Mouse (Mus musculus) midbrain, embryonic 15.5 days (tissue): ENCODE measurements at regions not wholly inside any gene's neighbourhood (a gene's known extent, or its start where the extent isn't known, plus 50 kb on each side); places are given as distances from the start of the nearest gene placed in this dataset.

ENCODE experiments used
- ATAC-seq: fragments of 200-750 bp; cut with Nextera tagmentation; replicated peaks from 2 replicates; pipeline ENCODE4 v1.8.0; 2017; ENCODE audit warnings: moderate TSS enrichment
- H3K27ac ChIP-seq: fragments of 300-500 bp; sonication (generic); 2 replicates; pipeline ENCODE4 v1.5.1; 2015; ENCODE audit warnings: mild to moderate bottlenecking, inconsistent platforms
- H3K27me3 ChIP-seq: fragments of 300-500 bp; sonication (generic); replicated peaks from 2 replicates; pipeline ENCODE4 v1.6.1; 2015; ENCODE audit warnings: inconsistent platforms
- H3K36me3 ChIP-seq: fragments of 300-500 bp; sonication (generic); replicated peaks from 2 replicates; pipeline ENCODE4 v1.6.1; 2015; ENCODE audit warnings: inconsistent platforms
- H3K4me1 ChIP-seq: fragments of 300-500 bp; sonication (generic); 2 replicates; pipeline ENCODE4 v1.6.1; 2015; ENCODE audit warnings: inconsistent platforms
- H3K4me2 ChIP-seq: fragments of 300-500 bp; sonication (generic); 2 replicates; pipeline ENCODE4 v1.6.1; 2015; ENCODE audit warnings: inconsistent platforms, mild to moderate bottlenecking, moderate library complexity
- H3K4me3 ChIP-seq: fragments of 300-500 bp; sonication (generic); 2 replicates; pipeline ENCODE4 v1.5.1; 2015; ENCODE audit warnings: mild to moderate bottlenecking, inconsistent platforms
- H3K9ac ChIP-seq: fragments of 300-500 bp; sonication (generic); 2 replicates; pipeline ENCODE4 v1.6.1; 2015; ENCODE audit warnings: mild to moderate bottlenecking, inconsistent platforms
- H3K9me3 ChIP-seq: fragments of 300-500 bp; sonication (generic); 2 replicates; pipeline ENCODE4 v1.6.1; 2016; ENCODE audit warnings: inconsistent platforms
- WGBS: fragments of 180-500 bp; shearing (Covaris S2); methylation state at CpG from one replicate; pipeline ENCODE4 v1.1.7; 2015; ENCODE audit warnings: mixed read lengths; 5-methylcytosine and 5-hydroxymethylcytosine counted together

DNA sequence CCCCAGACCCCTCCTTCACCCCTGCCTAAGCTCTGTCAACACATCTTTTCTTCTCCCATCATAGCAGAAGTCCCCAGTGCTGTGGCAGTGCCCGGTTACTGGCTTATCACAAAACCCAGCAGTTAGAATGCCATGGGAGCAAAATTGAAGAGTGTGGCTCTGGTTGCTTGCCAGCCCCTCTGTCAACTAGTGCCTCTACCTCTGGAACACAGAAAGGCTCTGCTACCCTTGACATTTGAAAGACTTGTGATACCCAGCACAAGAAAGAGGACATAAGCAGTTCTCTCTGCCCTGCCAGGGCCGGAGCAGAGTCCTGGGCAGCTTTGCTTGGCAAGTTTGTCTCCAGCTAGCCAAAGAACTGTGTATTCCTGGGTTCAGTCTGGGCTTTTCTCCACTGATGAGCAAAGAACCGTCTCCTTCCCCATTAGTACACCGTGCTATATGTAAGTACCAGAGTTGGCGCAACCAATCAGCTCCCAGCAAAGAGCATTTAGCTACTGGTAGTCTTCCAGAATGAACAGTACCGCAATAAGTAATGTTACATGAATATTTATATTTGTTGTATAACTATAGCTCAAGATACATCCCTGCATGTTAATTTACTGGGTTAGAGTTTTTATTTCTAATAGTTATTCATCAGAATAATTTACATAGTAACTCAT is 137.5 kb upstream of the Arg1 start:
- no peak overlapping the region for H3K9ac ChIP-seq
- no peaks in the 10 kb centered on the region for H3K36me3 ChIP-seq
- no peak overlapping the region for H3K27ac ChIP-seq
- H3K9me3 ChIP-seq: no peaks in the 10 kb centered on the region
- 89% methylated on average over 6 of the region's 6 CpGs for WGBS
- no peaks in the 10 kb centered on the region for H3K27me3 ChIP-seq
- no peak overlapping the region for H3K4me3 ChIP-seq
- ATAC-seq: no peak
- H3K4me2 ChIP-seq: no peak overlapping the region
- 0 out of 2 replicates have a peak, but pooled peaks cover 3% of the 10 kb centered on the region for H3K4me1 ChIP-seq

DNA sequence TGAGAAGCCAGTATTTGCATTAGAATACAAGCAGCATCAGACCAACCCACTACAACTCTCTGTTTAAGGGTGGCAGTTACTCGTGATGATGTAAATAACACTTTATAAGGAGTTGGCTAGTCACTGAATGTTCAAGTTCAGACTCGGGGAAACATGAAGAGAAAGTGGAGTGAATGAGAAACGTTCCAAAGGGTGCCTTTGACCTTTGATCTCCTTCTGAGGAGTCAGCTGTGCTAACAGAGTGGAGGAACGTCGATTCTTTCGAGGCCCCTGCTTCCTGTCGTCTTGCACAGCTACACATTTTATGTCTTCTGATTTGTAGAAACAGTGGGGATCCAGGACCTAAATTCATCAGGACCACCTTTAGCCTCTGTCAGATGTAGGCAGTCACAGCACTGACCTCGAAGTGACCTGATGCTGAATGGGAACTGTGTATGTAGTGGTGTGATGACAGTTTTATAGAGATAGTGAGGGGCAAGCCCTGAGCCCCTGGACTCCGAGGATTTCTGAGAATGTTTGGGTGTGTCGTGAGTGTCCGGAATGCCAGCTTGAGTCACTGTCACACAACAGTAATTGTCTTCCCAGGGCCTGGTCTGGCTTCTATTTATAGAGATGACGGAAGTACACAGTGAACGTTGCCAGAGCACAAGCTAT is 134.2 kb upstream of the Arg1 start:
- Histone ChIP-seq H3K4me3 (no peak overlapping the region), H3K9ac (no peak overlapping the region), H3K4me1 (no peaks in the 10 kb centered on the region), H3K27ac (no peak overlapping the region), H3K36me3 (no peaks in the 10 kb centered on the region), H3K4me2 (no peak overlapping the region), H3K27me3 (no peaks in the 10 kb centered on the region), H3K9me3 (no peaks in the 10 kb centered on the region)
- 60% methylated on average over 13 of the region's 13 CpGs for WGBS
- ATAC-seq: no peak

DNA sequence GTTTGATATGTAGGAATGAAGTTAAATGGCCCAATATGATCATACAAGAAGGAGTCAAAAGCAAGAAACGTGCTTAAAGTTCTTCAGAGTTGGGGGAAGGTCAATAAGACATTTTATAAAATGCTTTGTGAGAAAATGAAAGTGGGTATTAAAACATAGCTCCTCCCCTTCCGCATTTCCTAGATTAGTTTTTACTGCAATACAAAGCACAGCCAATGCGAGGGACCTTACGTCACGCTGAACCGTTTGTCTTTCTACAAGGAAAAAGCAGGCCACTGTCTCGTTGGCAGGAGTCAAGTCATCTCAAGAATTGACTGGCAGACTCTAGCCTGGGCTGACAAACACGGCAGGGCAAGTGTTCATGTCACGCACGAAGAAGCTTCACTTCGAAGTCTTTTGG is 131.4 kb upstream of the Arg1 start:
- 81% methylated on average over 11 of the region's 11 CpGs for WGBS
- no peaks in the 10 kb centered on the region for H3K27me3 ChIP-seq
- no peaks in the 10 kb centered on the region for H3K36me3 ChIP-seq
- H3K27ac ChIP-seq: no peak overlapping the region
- no peak overlapping the region for H3K4me2 ChIP-seq
- no peak overlapping the region for H3K9ac ChIP-seq
- no peak overlapping the region for H3K4me3 ChIP-seq
- H3K9me3 ChIP-seq: no peaks in the 10 kb centered on the region
- ATAC-seq: no peak
- no peaks in the 10 kb centered on the region for H3K4me1 ChIP-seq

DNA sequence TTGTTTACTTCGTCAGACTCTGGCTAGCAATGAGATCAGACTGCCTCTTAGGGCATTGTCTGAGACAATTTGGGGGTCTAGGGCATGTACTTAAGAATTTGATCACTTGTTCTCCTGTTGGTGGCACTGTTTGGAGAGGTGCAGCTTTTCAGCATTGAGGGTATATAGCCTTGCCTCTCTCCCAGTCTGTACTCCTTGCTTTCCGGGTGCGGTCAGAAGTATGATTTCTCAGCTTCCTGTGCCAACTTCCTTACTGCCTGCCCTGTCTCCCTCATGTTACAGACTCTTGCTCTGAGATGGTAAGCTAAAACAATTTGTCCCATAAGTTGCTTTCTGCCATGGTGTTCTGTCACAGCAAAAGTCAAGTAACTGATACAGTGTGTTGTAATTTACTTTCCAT is 124.7 kb upstream of the Arg1 start:
- ATAC-seq: no peak
- Histone ChIP-seq H3K9me3 (no peaks in the 10 kb centered on the region), H3K4me3 (no peak overlapping the region), H3K27ac (no peak overlapping the region), H3K27me3 (no peaks in the 10 kb centered on the region), H3K9ac (no peak overlapping the region), H3K4me2 (no peak overlapping the region), H3K36me3 (no peaks in the 10 kb centered on the region), H3K4me1 (no peaks in the 10 kb centered on the region)
- 72% methylated on average over 3 of the region's 3 CpGs for WGBS

DNA sequence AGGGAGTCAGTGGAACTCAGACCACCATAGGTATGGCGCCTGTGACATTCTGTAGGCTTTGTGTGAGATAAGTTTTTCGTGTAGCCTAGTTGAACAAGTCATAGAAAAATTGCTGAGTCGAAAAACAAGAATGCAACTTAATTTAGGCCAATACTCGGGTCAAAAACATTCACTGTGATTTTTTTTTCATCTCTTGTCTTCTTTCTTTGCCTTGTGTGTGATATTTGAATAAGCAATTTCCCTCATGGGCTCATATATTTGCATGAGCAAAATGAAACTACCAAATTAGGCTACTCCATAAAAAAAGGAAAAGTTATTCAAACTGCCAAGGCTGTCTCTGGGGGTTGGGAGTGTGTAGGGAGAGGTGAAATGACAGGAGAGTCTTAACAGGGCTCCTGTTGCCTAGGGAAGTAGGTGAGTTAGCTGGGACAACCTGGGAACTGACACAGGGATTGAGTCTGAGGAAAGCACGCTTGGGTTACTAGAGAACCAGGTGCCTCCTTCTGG is 124.1 kb upstream of the Arg1 start:
- no peak overlapping the region for H3K27ac ChIP-seq
- H3K4me2 ChIP-seq: no peak overlapping the region
- no peaks in the 10 kb centered on the region for H3K9me3 ChIP-seq
- H3K27me3 ChIP-seq: no peaks in the 10 kb centered on the region
- WGBS: 77% methylated on average over 5 of the region's 5 CpGs
- H3K4me3 ChIP-seq: no peak overlapping the region
- ATAC-seq: no peak
- H3K36me3 ChIP-seq: no peaks in the 10 kb centered on the region
- no peaks in the 10 kb centered on the region for H3K4me1 ChIP-seq
- H3K9ac ChIP-seq: no peak overlapping the region

DNA sequence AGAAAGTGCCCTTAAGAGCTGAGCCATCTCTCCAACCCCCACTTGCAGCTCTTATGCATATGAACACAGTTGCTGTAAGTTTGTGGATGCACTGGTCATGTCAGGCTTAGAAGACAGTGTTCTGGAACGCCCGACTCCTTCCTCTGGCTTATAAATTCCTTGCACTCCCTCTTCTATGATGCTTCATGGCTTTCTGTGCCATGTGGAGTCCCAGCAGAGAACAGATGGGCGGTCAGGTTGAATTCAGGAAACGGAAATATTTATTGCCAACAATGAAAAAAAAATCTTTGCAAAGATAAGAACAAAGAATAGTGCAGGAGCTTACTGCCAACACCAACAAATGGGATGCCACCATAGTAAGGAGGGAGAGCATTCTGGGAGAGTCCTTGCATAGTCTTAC is 113.9 kb upstream of the Arg1 start:
- Histone ChIP-seq H3K4me3 (no peak overlapping the region), H3K4me2 (no peak overlapping the region), H3K36me3 (no peaks in the 10 kb centered on the region), H3K27me3 (no peaks in the 10 kb centered on the region), H3K9me3 (no peaks in the 10 kb centered on the region), H3K27ac (no peak overlapping the region), H3K9ac (no peak overlapping the region), H3K4me1 (no peaks in the 10 kb centered on the region)
- ATAC-seq: no peak
- WGBS: 91% methylated on average over 4 of the region's 4 CpGs

DNA sequence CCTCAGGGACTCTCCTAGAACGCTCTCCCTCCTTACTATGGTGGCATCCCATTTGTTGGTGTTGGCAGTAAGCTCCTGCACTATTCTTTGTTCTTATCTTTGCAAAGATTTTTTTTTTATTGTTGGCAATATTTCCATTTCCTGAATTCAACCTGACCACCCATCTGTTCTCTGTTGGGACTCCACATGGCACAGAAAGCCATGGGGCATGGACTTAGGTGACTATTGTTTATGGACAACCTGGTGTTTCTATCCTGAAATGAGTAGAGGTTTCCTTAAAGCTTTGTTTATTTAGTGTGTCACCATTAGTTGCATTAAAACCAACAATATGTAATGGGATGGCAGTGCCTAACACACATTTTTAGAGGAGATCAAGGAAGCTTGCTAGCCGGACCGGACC is 112.6 kb upstream of the Arg1 start:
- Histone ChIP-seq H3K27ac (no peak overlapping the region), H3K9me3 (no peaks in the 10 kb centered on the region), H3K4me1 (no peaks in the 10 kb centered on the region), H3K4me3 (no peak overlapping the region), H3K27me3 (no peaks in the 10 kb centered on the region), H3K4me2 (no peak overlapping the region), H3K36me3 (no peaks in the 10 kb centered on the region), H3K9ac (no peak overlapping the region)
- ATAC-seq: no peak
- WGBS: 98% methylated on average over 3 of the region's 3 CpGs

DNA sequence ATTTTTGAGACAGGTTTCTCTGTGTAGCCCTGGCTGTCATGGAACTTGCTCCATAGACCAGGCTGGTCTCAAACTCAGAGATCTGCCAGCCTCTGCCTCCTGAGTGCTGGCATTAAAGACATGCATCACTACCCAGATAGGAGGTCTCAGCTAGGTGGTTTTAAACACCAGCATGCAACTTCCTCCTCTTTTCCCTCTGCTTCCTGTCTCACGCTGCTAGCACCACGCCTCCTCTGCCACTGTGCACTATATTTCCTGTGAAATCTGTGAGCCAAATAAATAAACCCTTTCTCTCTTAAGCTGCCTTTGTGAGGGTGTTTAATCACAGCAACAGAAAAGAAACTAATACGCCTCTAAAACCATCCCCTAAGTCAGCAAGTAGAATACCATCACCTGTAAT is 109.6 kb upstream of the Arg1 start:
- no peak overlapping the region for H3K27ac ChIP-seq
- H3K9ac ChIP-seq: no peak overlapping the region
- H3K4me2 ChIP-seq: no peak overlapping the region
- no peaks in the 10 kb centered on the region for H3K9me3 ChIP-seq
- H3K27me3 ChIP-seq: no peaks in the 10 kb centered on the region
- no peaks in the 10 kb centered on the region for H3K4me1 ChIP-seq
- 84% methylated on average over 3 of the region's 3 CpGs for WGBS
- no peaks in the 10 kb centered on the region for H3K36me3 ChIP-seq
- H3K4me3 ChIP-seq: no peak overlapping the region
- ATAC-seq: no peak

DNA sequence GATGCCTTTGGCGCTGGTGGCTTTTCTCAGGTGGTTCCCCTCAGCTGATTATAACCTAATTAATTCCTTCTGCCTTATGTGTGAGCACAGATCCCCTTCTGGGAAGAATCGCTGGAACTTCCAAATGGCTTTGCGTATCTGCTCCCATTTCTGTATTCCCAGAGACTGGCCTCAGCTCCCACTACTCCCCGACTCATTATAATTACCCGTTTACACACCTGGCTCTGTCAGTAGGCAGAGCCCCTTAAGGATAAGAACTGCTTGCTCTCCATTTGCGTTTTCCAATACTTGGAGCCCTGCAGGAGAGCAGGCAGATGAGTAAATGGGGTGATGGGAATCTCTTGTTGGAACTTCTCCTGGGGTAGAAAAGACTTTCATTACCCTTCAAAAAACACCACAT is 108.1 kb upstream of the Arg1 start:
- ATAC-seq: 0 out of 2 replicates have a peak, but pooled peaks have one; percentile 45
- no peak overlapping the region for H3K9ac ChIP-seq

DNA sequence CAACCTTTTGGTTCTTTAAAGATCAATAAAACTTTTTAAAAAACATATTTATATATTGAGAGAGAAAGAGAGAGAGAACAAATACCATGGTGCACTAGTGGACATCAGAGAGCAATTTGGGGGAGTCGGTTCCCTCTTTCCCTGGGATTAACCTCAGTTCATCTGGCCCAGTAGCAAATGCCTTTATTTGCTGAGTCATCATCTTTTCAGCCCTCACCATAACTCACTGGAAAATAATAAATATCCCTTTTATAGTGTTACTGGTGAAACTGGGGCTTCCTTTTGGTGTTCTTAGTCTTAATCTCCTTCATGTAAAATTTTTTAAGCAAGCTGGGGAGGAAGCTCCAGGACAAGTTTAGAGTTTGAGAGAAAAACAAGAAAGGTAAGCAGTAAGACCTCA is 105.3 kb upstream of the Arg1 start:
- Histone ChIP-seq H3K27ac (no peak overlapping the region), H3K4me1 (no peaks in the 10 kb centered on the region), H3K9me3 (no peaks in the 10 kb centered on the region), H3K4me3 (no peak overlapping the region), H3K36me3 (no peaks in the 10 kb centered on the region), H3K4me2 (no peak overlapping the region), H3K27me3 (no peaks in the 10 kb centered on the region), H3K9ac (no peak overlapping the region)
- no peak for ATAC-seq
- 77% methylated on average over 1 of the region's 1 CpGs for WGBS

More for the DNA sequence above, 108.1 kb upstream of the Arg1 start:
- Histone ChIP-seq H3K4me3 (no peak overlapping the region), H3K9me3 (no peaks in the 10 kb centered on the region), H3K4me1 (no peaks in the 10 kb centered on the region), H3K27ac (no peak overlapping the region), H3K27me3 (no peaks in the 10 kb centered on the region), H3K4me2 (no peak overlapping the region), H3K36me3 (no peaks in the 10 kb centered on the region)
- 73% methylated on average over 6 of the region's 6 CpGs for WGBS

DNA sequence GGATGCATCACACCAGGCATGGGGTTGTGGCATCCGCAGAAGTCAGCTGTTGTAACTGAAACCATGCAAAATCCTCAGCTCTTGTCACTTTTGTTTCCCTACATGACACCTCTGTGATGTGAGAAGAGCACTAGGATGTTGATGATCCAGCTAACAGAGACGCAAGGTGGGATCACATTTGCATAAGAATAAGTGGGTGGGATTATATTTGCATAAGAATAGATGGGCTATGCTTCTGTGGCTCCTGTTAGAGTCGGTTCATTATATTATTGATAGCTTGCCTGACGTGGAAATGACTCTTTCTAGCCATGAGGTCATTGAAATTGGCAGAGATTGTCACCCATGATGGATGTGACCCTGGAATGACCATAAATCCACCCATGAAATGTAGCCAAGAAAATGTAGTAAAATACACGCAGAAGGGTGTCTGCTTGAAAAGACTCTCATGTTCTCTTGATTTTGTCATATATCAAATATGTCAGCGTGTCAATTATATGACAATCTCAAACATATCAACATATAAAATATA is 102.2 kb upstream of the Arg1 start:
- Histone ChIP-seq H3K4me3 (no peak overlapping the region), H3K27me3 (no peaks in the 10 kb centered on the region), H3K4me2 (no peak overlapping the region), H3K9me3 (no peaks in the 10 kb centered on the region), H3K27ac (no peak overlapping the region), H3K36me3 (no peaks in the 10 kb centered on the region), H3K4me1 (no peaks in the 10 kb centered on the region), H3K9ac (no peak overlapping the region)
- WGBS: 35% methylated on average over 6 of the region's 6 CpGs
- no peak for ATAC-seq

DNA sequence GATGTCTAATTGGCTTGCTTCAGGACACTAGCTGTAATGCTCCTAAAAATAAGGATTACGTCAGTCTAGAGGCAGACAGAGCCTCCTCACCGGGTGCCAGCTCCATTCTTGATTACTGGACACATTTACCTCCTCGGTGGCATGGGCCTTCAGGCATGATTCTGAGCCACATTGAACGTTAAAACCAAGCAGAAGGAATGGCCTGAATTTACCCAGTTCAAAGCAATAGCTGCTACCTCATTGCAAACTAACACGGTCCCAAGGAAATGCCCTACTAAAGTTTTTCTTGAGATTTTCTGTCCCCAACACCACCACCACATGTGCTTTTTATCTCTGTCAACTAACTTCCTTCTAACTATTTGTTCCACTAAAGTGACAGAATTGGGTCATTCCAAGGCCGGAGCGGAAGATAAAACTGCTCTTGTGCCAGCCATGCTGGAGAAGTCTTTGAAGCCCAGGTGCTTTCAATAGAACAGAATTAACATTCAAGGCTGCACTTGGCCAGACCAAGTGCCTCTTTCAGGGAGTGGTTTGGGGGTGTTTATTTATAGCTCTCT is 96.4 kb upstream of the Arg1 start:
- peak; percentile 79 for ATAC-seq
- Histone ChIP-seq H3K9me3 (no peaks in the 10 kb centered on the region), H3K4me2 (no peak overlapping the region), H3K27ac (0 out of 2 replicates have a peak overlapping the region, but pooled peaks have one; percentile 49), H3K4me1 (no peaks in the 10 kb centered on the region), H3K4me3 (no peak overlapping the region), H3K36me3 (no peaks in the 10 kb centered on the region), H3K9ac (no peak overlapping the region), H3K27me3 (no peaks in the 10 kb centered on the region)
- WGBS: 58% methylated on average over 7 of the region's 7 CpGs
